Mouse (Mus musculus) olfactory bulb, adult 2 months (tissue): Measurements from ENCODE around the gene Dusp8.

ENCODE experiments used
- CTCF ChIP-seq: fragments of 200-500 bp; IDR thresholded peaks from 2 replicates; pipeline ENCODE4 v1.5.1; 2012; ENCODE audit warnings: low read depth, mild to moderate bottlenecking, low read length, moderate library complexity; ENCODE audit not compliant: insufficient read depth
- POLR2A ChIP-seq: fragments of 200-500 bp; IDR thresholded peaks from 2 replicates; pipeline ENCODE4 v1.6.1; 2012; ENCODE audit warnings: mild to moderate bottlenecking, low read depth, low read length, moderate library complexity; ENCODE audit not compliant: insufficient read depth

GRCm38 (mm10) chr7:142040756-142041155 lies 54.9 kb downstream of the Dusp8 start:
- TF ChIP-seq CTCF: no peak
- TF ChIP-seq POLR2A: no peak
